Mouse (Mus musculus) hindbrain, embryonic 11.5 days (tissue): ENCODE measurements around the gene Nos3. TPM values are rescaled to one million over a fixed set of nuclear protein-coding genes. Genes with fewer than 3 reads are reported as not detected.
A peak's percentile ranks its signal among the peaks of the same experiment; 100 is the strongest.

Experiments used
- ATAC-seq: fragments of 200-750 bp; cut with Nextera tagmentation; 2 replicates; pipeline ENCODE4 v1.8.0; 2017; ENCODE audit warnings: mild to moderate bottlenecking, moderate TSS enrichment, moderate library complexity; ENCODE audit not compliant: low FRiP score
- DNase-seq: peaks from one replicate; pipeline ENCODE4 v3.0.0-alpha.2; 2015; ENCODE audit warnings: low spot score
- H3K27ac ChIP-seq: fragments of 300-500 bp; sonication (generic); 2 replicates; pipeline ENCODE4 v1.5.1; 2014; ENCODE audit warnings: mild to moderate bottlenecking, low read depth, low read length
- H3K27me3 ChIP-seq: fragments of 300-500 bp; sonication (generic); 2 replicates; pipeline ENCODE4 v1.6.1; 2014; ENCODE audit warnings: mild to moderate bottlenecking, low read length, moderate library complexity, mixed read lengths; ENCODE audit not compliant: control insufficient read depth, insufficient read depth
- H3K36me3 ChIP-seq: fragments of 300-500 bp; sonication (generic); 2 replicates; pipeline ENCODE4 v1.6.1; 2014; ENCODE audit warnings: mild to moderate bottlenecking, low read length, moderate library complexity, mixed read lengths; ENCODE audit not compliant: control insufficient read depth, insufficient read depth
- H3K4me1 ChIP-seq: fragments of 300-500 bp; sonication (generic); replicated peaks from 2 replicates; pipeline ENCODE4 v1.6.1; 2014; ENCODE audit warnings: low read length, mixed read lengths; ENCODE audit not compliant: control insufficient read depth, insufficient read depth
- H3K4me2 ChIP-seq: fragments of 300-500 bp; sonication (generic); replicated peaks from 2 replicates; pipeline ENCODE4 v1.6.1; 2014; ENCODE audit warnings: mild to moderate bottlenecking, low read depth, low read length
- H3K4me3 ChIP-seq: fragments of 300-500 bp; sonication (generic); 2 replicates; pipeline ENCODE4 v1.5.1; 2014; ENCODE audit warnings: low read depth, low read length
- H3K9ac ChIP-seq: fragments of 300-500 bp; sonication (generic); 2 replicates; pipeline ENCODE4 v1.6.1; 2014; ENCODE audit warnings: low read depth, low read length
- H3K9me3 ChIP-seq: fragments of 300-500 bp; sonication (generic); 2 replicates; pipeline ENCODE4 v1.6.1; 2016; ENCODE audit warnings: low read length; ENCODE audit not compliant: control insufficient read depth
- WGBS: fragments of 180-500 bp; shearing (Covaris S2); extraction: QIAGEN DNeasy Blood & Tissue Kit; methylation state at CpG from one replicate; pipeline ENCODE4 v1.1.7; 2014; 5-methylcytosine and 5-hydroxymethylcytosine counted together
- polyA plus RNA-seq: library from polyadenylated mRNA; unstranded; fragments of >200 nt; fragmentation: Nextera tagmentation; extraction: Ambion mirVana; gene quantifications from 2 replicates; pipeline ENCODE4 v1.2.1, GENCODE M21; 2014

Gene Nos3
- polyA plus RNA-seq, 1 experiment from 2014 or later, result 4.5 TPM

- H3K36me3 ChIP-seq, result no peaks in the 10 kb centered on the region
- no peaks in the 10 kb centered on the region for H3K9me3 ChIP-seq
- peak overlapping the region; percentile 47 for H3K4me3 ChIP-seq
- H3K27ac ChIP-seq, result peak overlapping the region; percentile 60
- H3K4me1 ChIP-seq, result peaks cover 31% of the 10 kb centered on the region
- peak overlapping the region; percentile 99 for H3K4me2 ChIP-seq
- ATAC-seq (no peak), DNase-seq (no peak)
- WGBS, result under 1% methylated on average over 30 of the region's 30 CpGs
- peaks cover 12% of the 10 kb centered on the region; the same call in 1 of the 2 replicates for H3K27me3 ChIP-seq
- H3K9ac ChIP-seq, result peak overlapping the region; percentile 62
Measured at GRCm38 (mm10) chr5:24348546-24348945, 16.1 kb upstream of the Nos3 start.

GRCm38 (mm10) chr5:24350073-24350472 is 14.5 kb upstream of the Nos3 start:
- DNase-seq, result no peak
- Histone ChIP-seq H3K27ac (no peak overlapping the region), H3K4me3 (peak overlapping the region; percentile 76), H3K27me3 (peaks cover 12% of the 10 kb centered on the region; the same call in 1 of the 2 replicates), H3K9ac (peak overlapping the region; percentile 85; the same call in 1 of the 2 replicates), H3K4me2 (peak overlapping the region; percentile 94), H3K4me1 (peaks cover 23% of the 10 kb centered on the region), H3K9me3 (no peaks in the 10 kb centered on the region), H3K36me3 (no peaks in the 10 kb centered on the region)
- ATAC-seq, result no peak
- 38% methylated on average over 3 of the region's 3 CpGs for WGBS

- 38% methylated on average over 14 of the region's 15 CpGs for WGBS
Measured at GRCm38 (mm10) chr5:24350531-24351250, 13.9 kb upstream of the Nos3 start.

GRCm38 (mm10) chr5:24351278-24351677 is 13.3 kb upstream of the Nos3 start, which contains the start of gene Kcnh2:
Kcnh2 (minus strand) TSS chr5:24351604.
- Histone ChIP-seq H3K4me1 (peaks cover 19% of the 10 kb centered on the region), H3K4me3 (peak within 1 kb of the TSS; percentile 76), H3K9me3 (no peaks in the 10 kb centered on the region), H3K27ac (peak within 1 kb of the TSS; percentile 99), H3K4me2 (peak within 1 kb of the TSS; percentile 94), H3K9ac (peak within 1 kb of the TSS; percentile 85), H3K27me3 (peaks cover 12% of the 10 kb centered on the region; the same call in 1 of the 2 replicates), H3K36me3 (no peaks in the 10 kb centered on the region)
- DNase-seq (no peak), ATAC-seq (peak; percentile 52)
- 0% methylated on average over 7 of the region's 53 CpGs for WGBS

More at GRCm38 (mm10) chr5:24350531-24351250, 13.9 kb upstream of the Nos3 start:
- Histone ChIP-seq H3K9ac (peak overlapping the region; percentile 85), H3K27ac (peak overlapping the region; percentile 99), H3K4me1 (peaks cover 19% of the 10 kb centered on the region), H3K9me3 (no peaks in the 10 kb centered on the region), H3K27me3 (peaks cover 12% of the 10 kb centered on the region; the same call in 1 of the 2 replicates), H3K36me3 (no peaks in the 10 kb centered on the region), H3K4me2 (peak overlapping the region; percentile 94), H3K4me3 (peak overlapping the region; percentile 76)
- DNase-seq, result no peak
- ATAC-seq, result no peak

- H3K9ac ChIP-seq, result peak overlapping the region; percentile 85
- no peaks in the 10 kb centered on the region for H3K36me3 ChIP-seq
- peak overlapping the region; percentile 76 for H3K4me3 ChIP-seq
- peaks cover 12% of the 10 kb centered on the region; the same call in 1 of the 2 replicates for H3K27me3 ChIP-seq
- peak overlapping the region; percentile 99 for H3K27ac ChIP-seq
- under 1% methylated on average over 32 of the region's 41 CpGs for WGBS
- peaks cover 19% of the 10 kb centered on the region for H3K4me1 ChIP-seq
- ATAC-seq (peak; percentile 80), DNase-seq (peak; percentile 92)
- H3K9me3 ChIP-seq, result no peaks in the 10 kb centered on the region
- H3K4me2 ChIP-seq, result peak overlapping the region; percentile 94
Measured at GRCm38 (mm10) chr5:24351701-24352171, 12.9 kb upstream of the Nos3 start.

- Histone ChIP-seq H3K27me3 (peaks cover 12% of the 10 kb centered on the region; the same call in 1 of the 2 replicates), H3K36me3 (no peaks in the 10 kb centered on the region), H3K4me1 (peaks cover 19% of the 10 kb centered on the region), H3K9me3 (no peaks in the 10 kb centered on the region), H3K27ac (peak overlapping the region; percentile 99), H3K4me3 (peak overlapping the region; percentile 76), H3K9ac (peak overlapping the region; percentile 67), H3K4me2 (peak overlapping the region; percentile 94)
- ATAC-seq (peak; percentile 64), DNase-seq (peak; percentile 76)
- WGBS, result under 1% methylated on average over 24 of the region's 24 CpGs
Measured at GRCm38 (mm10) chr5:24352251-24352859, 12.3 kb upstream of the Nos3 start.

GRCm38 (mm10) chr5:24353327-24353726 is 11.3 kb upstream of the Nos3 start:
- Histone ChIP-seq H3K4me1 (peaks cover 19% of the 10 kb centered on the region), H3K27me3 (peaks cover 12% of the 10 kb centered on the region; the same call in 1 of the 2 replicates), H3K4me2 (no peak overlapping the region), H3K9me3 (no peaks in the 10 kb centered on the region), H3K27ac (peak overlapping the region; percentile 99), H3K4me3 (no peak overlapping the region), H3K36me3 (no peaks in the 10 kb centered on the region), H3K9ac (peak overlapping the region; percentile 11; the same call in 1 of the 2 replicates)
- ATAC-seq (no peak), DNase-seq (no peak)
- WGBS, result 20% methylated on average over 4 of the region's 4 CpGs

- no peak overlapping the region for H3K27ac ChIP-seq
- no peaks in the 10 kb centered on the region for H3K9me3 ChIP-seq
- ATAC-seq (no peak), DNase-seq (no peak)
- H3K36me3 ChIP-seq, result no peaks in the 10 kb centered on the region
- H3K9ac ChIP-seq, result no peak overlapping the region
- H3K4me2 ChIP-seq, result no peak overlapping the region
- no peak overlapping the region for H3K4me3 ChIP-seq
- H3K27me3 ChIP-seq, result no peaks in the 10 kb centered on the region; the same call in 1 of the 2 replicates
- WGBS, result 48% methylated on average over 4 of the region's 4 CpGs
- peaks cover 14% of the 10 kb centered on the region for H3K4me1 ChIP-seq
Measured at GRCm38 (mm10) chr5:24356764-24357163, 7.8 kb upstream of the Nos3 start.
